Mouse (Mus musculus): ENCODE results near the gene Ubxn2a. TPM values are rescaled to one million over a fixed set of nuclear protein-coding genes. Genes with fewer than 3 reads are reported as not detected.

Gene Ubxn2a
- total RNA-seq, 2 experiments from 2014 or later, result 51.1 to 52.9 TPM

GRCm38 (mm10) chr12:4882086-4882485 is 25.4 kb downstream of the Ubxn2a start:
- DNase-seq (ENCODE audit: low spot score in 2 of 2), result no peak

GRCm38 (mm10) chr12:4879048-4879447 is 28.5 kb downstream of the Ubxn2a start:
- no peak for DNase-seq (ENCODE audit: low spot score in 2 of 2)

- no peak for DNase-seq (ENCODE audit: low spot score in 2 of 2)
These were observed 29.2 kb downstream of the Ubxn2a start for GRCm38 (mm10) chr12:4878296-4878783.

GRCm38 (mm10) chr12:4875623-4876022 is 31.9 kb downstream of the Ubxn2a start:
- DNase-seq (ENCODE audit: low spot score in 2 of 2), result no peak

- peak in 1 of 2 experiments; percentile 28 for DNase-seq (ENCODE audit: low spot score in 2 of 2)
These were observed 33.2 kb downstream of the Ubxn2a start, which contains the start of gene Mfsd2b for GRCm38 (mm10) chr12:4874161-4874927. TSS of gene Mfsd2b (minus strand) at chr12:4874359.

GRCm38 (mm10) chr12:4873531-4873930 is 34.0 kb downstream of the Ubxn2a start:
- DNase-seq (ENCODE audit: low spot score in 2 of 2), result no peak

- DNase-seq (ENCODE audit: low spot score in 2 of 2), result no peak
These were observed 34.5 kb downstream of the Ubxn2a start for GRCm38 (mm10) chr12:4872983-4873477.

GRCm38 (mm10) chr12:4872273-4872672 is 35.2 kb downstream of the Ubxn2a start:
- no peak for DNase-seq (ENCODE audit: low spot score in 2 of 2)

GRCm38 (mm10) chr12:4871260-4871659 is 36.2 kb downstream of the Ubxn2a start:
- no peak for DNase-seq (ENCODE audit: low spot score in 2 of 2)

- DNase-seq (ENCODE audit: low spot score in 2 of 2), result no peak
These were observed 38.6 kb downstream of the Ubxn2a start for GRCm38 (mm10) chr12:4868924-4869323.

- peak; percentile 30 to 55 for DNase-seq (ENCODE audit: low spot score in 2 of 2)
These were observed 43.2 kb downstream of the Ubxn2a start for GRCm38 (mm10) chr12:4864338-4864690.

GRCm38 (mm10) chr12:4863654-4864337 is 43.7 kb downstream of the Ubxn2a start:
- no peak for DNase-seq (ENCODE audit: low spot score in 2 of 2)

- DNase-seq (ENCODE audit: low spot score in 2 of 2), result no peak
These were observed 44.8 kb downstream of the Ubxn2a start for GRCm38 (mm10) chr12:4862672-4863071.

GRCm38 (mm10) chr12:4859241-4859914 is 48.1 kb downstream of the Ubxn2a start:
- DNase-seq (ENCODE audit: low spot score in 2 of 2), result no peak

GRCm38 (mm10) chr12:4856834-4857233 is 50.7 kb downstream of the Ubxn2a start:
- no peak for DNase-seq (ENCODE audit: low spot score in 2 of 2)

GRCm38 (mm10) chr12:4856160-4856559 is 51.3 kb downstream of the Ubxn2a start:
- DNase-seq (ENCODE audit: low spot score in 2 of 2), result no peak

GRCm38 (mm10) chr12:4843741-4844140 is 63.8 kb downstream of the Ubxn2a start:
- DNase-seq (ENCODE audit: low spot score in 2 of 2), result no peak

- DNase-seq (ENCODE audit: low spot score in 2 of 2), result peak; percentile 87 to 95
These were observed 64.5 kb downstream of the Ubxn2a start, which contains the start of gene Wdcp for GRCm38 (mm10) chr12:4842890-4843597. TSS of gene Wdcp (plus strand) at chr12:4843303.

GRCm38 (mm10) chr12:4842456-4842855 is 65.0 kb downstream of the Ubxn2a start:
- DNase-seq (ENCODE audit: low spot score in 2 of 2), result no peak

GRCm38 (mm10) chr12:4841392-4841887 is 66.1 kb downstream of the Ubxn2a start, which contains the start of gene Fkbp1b:
TSS of gene Fkbp1b (minus strand) at chr12:4841591.
- peak in 1 of 2 experiments; percentile 52 for DNase-seq (ENCODE audit: low spot score in 2 of 2)

- DNase-seq (ENCODE audit: low spot score in 2 of 2), result no peak
These were observed 66.8 kb downstream of the Ubxn2a start for GRCm38 (mm10) chr12:4840741-4841140.

All from layer of hippocampus, adult 18-20 months (tissue).